Mouse (Mus musculus) left cerebral cortex, adult 11 months (tissue): ENCODE results near the gene Exoc6.
"Not testable (repeated sequence)": the region's sequence is repeated elsewhere in the genome, so short reads cannot be mapped to it uniquely, and the experiment has no call there.

ENCODE experiments used
- DNase-seq: peaks from one replicate; pipeline ENCODE4 v3.0.0; 2022; ENCODE audit warnings: low spot score

Gene Exoc6

DNA sequence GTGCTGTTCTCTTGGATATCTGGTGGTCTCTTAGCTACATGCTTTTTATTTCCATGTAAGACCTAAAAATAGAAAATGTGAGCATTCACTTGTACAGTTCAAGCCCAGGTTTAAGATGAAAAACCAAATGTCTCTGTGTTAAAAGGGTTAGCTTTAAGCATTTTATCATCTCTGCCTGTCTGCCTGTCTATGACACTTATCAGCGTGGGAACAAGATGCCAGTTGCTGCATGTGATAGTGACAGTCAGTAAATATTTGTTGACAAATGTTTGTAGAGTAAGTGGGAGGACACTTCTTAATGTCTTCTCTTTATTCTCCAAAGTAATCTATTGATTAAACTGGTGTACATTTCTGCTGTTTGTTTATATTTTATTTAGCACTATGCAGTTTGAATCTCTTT, 12.5 kb upstream of the Exoc6 start:
- no peak for DNase-seq

DNA sequence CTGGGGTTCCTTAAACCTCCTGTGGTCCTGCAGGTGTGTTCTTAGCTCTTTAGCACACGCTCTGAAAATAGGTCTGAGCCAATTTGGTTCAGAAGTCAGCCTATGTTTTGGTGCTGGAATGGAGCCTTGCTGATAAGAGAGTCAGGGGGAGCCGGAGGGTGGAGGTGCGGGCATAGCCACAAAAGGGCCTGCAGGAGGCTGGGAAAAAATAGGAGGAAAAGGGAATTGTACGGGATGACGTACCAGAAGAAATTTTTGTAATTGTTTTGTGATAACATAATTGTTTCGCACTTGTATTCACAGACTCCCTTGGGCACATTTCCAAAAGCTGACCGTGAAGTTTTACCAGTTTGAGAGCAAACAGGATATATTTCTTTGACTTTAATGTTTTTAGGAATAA, 10.0 kb upstream of the Exoc6 start:
- no peak for DNase-seq

DNA sequence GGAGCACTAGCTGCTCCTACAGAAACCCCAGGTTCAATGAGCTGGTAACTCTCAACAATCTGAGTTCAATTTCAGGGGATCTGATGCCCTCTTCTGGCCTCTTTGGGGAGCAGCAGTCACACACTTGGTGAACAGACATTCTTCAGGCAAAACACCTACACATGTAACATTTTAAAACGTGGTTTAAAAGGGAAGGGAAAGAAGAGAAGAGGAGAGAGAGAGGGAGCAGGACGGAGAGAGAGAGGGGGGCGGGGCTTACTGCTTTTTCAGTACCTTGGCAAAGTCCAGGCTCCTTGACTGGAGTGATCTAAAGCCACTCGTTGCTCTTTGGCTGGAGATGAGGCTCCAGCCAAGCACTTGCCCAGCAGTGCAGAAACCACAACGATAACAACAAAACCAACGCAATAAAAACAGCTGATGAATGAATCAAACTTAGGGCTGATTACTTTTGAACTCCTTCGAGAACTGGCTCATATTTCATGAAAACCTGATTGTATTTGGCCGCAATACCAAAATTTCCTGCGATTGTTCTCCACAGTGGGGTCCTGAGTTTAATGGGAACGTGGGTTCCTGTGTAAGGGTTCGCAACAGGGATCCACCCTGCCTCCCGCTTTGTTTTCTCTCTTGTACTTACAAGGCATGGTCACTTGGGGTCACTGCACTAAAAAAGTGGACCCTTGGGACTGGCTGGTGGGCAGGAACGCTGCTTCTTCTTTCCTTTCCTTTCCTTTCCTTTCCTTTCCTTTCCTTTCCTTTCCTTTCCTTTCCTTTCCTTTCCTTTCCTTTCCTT, 6.5 kb upstream of the Exoc6 start:
- no peak for DNase-seq

DNA sequence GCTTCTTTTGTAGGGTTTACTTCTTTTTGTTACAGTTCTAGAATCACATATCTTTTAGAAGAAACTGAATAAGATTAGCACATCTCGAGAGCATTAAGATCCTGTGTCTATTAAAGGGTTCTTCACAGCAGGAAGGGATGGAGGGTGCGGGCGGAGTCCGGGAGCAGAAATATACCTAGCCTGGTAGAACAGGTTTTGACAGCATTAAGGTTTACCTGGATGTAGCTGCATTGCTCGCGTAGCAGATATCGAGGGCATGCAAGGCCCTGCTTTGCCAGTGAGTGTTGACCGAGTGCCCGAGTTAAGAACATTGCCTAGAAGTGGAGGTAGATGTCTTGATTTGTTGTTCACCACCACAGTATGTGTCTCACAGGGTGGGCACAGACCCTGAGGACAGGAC, 5.7 kb upstream of the Exoc6 start:
- no peak for DNase-seq

DNA sequence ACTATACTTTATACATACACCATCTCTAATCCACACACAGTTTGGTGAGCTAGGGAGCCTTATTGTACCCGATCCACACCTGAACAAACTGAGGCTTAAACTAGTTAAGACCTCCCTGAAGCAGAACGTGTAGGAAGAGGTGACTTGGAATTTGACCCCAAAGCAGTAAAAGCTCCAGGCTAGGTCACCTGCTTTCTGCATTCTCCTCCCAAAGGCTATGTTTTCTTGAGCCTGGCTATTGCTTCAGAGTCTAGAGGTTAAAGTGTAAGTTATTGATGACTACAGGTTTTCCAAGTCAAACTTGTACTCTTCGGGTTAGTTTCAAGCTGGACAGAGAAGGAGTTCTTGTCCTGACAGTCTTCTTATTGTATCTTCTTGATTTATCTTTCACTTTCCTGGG, 5.0 kb upstream of the Exoc6 start:
- DNase-seq = no peak

DNA sequence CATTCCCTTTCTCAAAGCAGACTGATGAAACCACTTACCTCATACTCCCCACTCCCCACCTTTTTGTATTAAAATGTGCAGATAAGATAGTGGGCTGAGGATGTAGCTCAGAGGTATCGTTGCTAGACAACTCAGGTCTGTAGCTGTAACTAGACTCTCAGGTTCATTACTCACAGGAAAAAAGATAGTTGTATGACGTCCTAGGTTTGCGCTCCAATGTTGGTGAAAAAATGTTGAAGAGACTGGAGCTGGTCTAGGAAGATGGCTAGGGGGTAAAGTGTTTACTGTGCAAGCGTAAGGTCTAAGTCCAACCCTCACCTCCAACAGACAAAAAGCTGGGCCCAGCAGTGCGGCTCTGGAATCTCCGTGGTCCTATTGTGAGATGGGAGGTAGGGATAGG, 4.5 kb upstream of the Exoc6 start:
- no peak for DNase-seq

DNA sequence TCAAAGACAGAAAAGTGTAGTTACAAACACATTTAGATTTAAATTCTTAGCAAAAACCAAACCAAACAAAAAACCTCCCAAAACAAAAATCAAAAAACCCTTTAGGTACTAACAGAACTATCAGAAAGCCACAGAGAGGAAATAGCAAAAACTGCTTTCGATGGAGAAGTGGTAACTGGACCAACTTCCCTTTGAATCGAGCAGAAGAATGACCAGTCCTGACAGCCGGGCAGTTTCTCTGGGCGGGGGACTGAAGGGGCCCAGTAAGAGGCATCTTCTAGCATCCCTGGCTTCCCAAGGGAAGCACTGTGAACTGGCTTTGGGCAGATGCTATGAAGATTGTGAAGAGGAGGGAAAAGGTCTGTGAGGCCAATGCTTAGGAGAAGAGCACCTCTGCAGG, 3.4 kb upstream of the Exoc6 start:
- DNase-seq = no peak

DNA sequence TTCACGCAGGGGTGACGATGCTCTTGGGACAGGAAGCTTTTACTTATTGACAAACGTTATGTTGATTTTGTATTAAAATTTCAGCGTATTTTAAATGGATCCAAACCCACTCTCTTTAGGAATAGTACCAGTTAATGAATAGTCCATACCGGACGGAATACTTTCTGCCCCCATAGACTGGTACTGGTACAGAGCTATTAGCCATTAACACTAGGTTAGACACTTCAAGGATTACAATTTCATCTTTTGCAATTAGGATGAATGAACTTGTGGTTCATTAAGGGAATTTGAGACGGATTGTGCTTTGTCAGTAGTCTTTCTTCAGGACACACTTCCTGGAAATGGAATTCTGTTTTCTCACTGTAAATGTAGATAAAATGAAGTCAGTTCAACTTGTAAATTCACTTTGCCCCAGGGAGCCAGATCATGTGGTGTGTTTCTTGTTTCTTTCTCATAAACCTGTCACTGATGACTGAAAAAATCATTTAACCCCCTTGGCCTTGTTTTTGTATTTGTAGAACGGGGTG, 885 bp downstream of the Exoc6 start:
- no peak for DNase-seq

DNA sequence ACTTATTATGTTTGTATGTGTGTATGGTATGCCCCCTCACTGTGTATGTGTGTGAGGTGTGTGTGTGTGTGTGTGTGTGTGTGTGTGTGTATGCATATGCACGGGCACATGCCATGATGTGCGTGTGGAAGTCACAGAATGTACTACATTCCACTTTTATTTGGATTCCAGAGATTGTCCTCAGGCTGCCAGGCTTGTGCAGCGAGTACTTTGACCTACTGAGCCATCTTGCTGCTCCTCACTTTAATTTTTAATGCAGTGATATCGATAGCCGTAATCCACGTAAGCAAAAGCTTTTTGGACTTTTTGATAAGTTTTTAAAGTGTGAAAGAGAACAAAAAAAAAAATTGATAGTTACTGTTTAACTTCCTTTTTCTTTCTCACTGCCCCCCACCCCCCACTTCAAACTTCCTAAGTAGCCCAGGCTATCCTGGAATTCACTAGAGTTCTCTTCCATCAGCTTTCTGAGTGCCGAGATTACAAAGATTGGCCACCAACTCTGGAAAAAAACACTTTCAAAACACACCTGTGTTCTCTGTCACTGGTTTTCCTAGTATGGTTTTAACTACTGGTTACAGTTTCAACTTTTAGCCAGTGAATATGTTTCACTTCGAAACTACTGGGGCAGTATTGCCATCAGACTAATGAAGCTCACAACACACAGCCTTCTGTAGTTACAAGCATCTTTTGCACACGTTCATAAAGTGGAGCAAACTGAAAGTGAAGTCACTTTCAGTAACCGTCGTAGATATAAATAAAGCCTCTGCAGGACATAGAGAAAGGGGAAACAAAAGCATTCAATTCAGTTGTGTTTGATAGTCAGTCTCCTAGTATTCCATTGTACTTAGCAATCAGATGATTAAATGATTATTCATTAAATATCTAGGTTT, 3.4 kb downstream of the Exoc6 start:
- DNase-seq = no peak

DNA sequence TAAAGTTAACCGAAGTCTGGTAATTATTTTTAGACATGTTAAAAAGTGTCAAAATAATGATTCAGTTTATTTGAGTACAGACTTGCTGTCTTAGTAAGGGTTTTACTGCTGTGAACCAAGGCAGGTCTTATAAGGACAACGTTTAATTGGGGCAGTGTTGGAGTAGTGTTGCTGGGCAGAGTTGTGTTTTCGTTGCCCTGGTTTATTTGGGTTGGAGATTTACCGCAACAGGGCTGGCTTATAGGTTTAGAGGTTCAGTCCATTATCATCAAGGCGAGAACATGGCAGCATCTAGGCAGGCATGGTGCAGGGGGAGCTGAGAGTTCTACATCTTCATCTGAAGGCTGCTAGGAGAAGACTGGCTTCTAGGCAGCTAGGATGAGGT, 4.0 kb downstream of the Exoc6 start:
- not testable (repeated sequence) for DNase-seq

DNA sequence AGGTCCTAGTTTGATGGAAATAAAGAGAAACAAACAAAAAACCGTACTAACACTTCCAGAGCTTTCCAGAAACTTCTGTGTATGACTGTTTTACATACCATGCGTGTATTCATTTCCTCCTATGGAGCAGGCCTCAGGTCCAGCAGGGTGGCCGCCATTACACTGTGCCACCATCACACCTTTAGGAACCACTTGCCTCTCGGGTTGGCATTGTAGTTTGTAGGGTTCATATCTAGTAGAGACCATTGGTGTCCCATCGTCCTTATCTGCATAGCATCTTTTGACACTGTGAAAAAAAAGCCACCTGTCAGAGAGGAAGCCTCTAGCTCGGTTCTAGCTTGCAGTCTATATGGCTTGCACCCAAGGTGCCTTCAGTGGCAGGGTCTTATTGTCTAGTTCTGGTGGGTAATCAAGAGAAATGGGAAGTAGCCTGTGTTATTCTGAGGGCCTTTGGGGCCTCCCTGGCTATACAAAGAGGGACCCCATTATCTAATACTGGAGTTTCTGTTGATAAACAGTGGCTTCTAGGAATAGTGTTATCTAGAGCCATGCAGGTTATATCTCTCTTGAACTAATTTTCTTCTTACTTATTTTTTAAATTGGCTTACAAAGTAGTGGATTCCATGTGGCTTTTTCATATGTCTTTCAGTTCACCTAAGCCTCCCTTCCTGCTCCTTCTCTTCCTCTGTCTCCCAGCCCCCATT, 5.8 kb downstream of the Exoc6 start:
- no peak for DNase-seq

DNA sequence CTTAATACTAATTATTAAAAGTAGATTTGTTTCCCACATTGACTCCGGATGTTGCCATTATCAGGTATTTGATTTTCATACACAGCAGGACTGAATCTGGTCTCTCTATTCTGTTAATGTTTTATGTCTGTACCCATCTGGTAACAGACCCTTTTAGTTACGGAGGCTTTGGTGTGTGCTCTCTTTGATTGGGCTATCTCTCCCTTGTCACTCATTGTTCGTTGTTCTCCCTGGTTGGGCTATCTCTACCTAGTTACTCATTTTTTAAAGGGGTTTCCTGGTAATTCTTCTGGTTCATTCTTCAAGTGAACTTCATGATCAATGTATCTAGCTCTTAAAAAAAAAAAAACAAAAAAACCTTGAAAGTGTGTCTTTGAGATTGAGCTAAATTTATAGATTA, 7.7 kb downstream of the Exoc6 start:
- no peak for DNase-seq

DNA sequence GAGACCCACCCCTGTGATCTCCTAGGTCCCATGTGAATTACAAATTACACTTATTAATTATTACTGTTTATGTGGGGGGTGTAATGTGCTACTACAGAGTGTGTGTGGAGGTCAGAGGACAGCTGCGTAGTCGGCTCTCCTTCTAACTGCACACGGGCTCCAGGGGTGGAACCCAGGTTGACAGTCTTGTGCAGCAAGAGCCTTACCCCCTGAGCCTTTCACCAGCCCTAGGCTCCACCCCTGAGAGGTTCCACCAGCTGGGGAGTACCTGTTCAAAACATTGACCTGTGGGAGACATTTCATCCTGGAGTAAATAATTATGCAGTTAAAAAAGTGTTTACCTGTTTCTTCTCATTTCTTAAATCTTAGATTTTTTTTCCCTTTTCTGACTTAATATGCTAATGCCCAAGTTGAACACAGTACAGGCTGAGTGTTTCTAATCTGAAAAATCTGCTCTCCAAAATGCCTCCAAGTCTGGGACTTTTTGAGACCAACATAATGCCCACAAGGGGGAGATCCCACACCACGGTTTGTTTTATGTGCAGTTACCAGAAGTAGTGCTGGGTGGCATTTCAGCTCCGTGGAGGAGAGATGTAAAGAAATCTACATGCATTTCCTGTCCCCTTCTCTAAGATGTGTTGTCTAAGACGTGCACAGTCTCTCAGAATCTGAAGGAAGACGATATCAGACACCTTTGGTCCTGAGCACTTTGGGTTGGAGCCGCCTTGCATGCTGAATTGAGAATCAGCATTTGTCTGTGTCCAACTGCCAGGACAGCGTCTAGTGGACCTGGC, 9.3 kb downstream of the Exoc6 start:
- no peak for DNase-seq

DNA sequence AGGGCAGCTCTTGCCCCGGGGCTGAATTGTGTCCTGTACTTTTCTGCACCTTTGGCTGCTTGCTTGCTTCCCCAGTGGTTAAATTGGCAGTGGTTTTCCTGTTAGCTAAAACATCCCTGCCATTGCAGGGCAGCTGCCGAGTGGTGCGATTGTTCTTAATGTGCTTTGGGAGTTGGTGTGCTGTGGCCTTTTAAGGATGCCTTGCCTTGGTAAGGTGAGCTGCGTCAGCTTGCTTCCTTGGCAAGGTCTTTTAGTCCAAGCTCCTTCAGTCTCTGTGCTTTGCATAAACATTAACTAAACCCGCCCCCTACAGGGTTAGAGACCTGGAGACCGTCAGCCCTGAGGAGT, 9.8 kb downstream of the Exoc6 start:
- DNase-seq = no peak

DNA sequence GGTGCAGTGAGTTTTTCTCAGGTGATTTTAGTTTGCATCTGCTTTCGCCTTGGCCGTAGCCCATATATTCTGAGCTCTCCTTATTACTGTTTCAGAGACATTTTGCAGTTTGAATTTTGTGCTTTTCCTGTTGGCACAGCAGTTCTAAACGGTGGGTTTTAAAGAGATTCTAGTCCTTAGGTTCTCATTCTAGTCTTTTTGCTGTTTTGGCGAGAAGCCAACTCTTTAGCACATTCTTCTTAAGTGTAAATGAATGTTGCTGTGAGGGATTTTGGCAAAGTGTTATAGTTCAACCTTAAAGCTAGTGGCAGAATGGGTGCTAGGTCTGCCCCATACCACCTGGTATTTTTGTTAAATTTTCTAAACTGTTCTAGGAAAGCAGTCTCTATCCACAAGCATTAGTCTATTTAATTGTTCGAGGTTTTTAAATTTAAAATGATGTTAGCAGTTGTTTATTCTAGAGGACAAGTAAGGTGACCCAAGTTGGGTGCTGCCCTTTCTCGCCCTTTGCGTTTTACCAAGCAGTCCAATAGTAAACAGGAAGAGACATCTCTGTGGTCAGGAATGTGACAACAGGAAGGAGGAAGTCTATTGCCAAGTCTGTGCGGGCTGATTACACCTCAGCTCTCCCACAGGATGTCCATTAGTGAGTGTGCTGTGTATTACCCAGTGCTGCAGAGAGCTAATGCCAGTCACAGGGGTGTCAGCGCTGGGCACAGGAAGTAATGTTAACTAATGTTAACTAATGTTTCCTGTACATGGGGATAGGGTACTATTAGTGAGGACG, 11.1 kb downstream of the Exoc6 start:
- no peak for DNase-seq

DNA sequence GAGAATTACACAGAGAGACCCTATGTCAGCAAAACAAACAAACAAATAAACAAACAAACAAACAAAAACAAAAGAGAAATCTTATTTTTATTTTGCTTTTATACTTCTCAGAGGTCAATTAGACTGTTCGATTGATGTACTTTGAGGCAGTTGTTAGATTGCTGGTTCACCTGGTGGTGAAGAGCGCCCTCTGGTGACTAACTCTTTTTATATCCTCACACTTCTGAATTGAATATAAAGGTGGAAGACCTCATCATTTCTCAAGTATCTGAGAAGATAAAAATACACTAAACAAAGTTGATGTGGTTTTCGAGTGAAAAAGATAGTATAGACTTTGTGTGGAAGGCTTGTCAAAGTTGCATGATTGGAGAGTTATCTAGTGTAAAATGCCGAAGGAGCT, 13.5 kb downstream of the Exoc6 start:
- DNase-seq = no peak

DNA sequence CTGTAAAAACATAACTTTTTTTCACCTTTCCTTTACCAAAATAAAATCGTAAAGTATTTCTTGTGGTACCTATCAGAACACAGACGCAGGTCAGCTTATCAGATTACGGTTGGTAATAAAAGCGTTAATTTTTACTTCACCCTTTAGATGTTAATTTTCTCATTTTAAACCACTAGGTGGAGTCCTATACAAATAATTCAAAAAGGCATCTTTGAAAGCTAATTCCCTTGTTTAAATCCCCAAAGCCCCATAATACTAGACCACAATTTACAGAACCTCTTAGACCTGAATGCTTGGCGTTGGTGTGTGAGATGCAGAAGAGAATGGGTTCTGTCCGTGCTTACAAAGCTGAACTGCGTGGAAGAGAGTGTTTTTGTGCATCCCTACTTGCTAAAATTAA, 15.6 kb downstream of the Exoc6 start:
- DNase-seq = no peak

DNA sequence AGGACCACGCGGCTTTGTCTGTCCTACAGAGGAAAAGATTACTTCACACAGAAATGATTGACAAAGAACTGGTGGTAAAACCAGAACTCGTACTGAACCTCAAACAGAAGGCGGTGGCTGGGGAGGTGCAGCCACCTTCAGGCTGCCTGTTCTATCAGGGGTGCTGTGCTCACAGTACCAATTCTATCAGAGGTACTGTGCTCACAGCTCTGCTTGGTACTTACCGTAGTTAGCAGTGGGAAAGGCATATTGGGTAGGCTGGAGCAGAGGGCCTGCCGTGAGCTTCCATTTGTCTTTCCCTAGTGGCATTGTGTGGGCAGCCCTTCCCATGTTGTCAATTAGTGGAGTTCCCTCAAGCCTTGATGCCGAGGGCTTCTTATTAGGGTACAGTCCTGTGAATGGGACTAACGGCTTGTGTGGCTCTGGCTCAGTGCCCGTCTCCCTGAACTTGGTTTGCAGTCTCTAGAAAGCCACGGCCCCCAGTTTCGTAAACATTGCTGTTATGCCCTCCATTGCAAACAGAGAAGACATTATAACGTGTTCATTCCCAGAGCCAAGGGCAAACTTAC, 19.1 kb downstream of the Exoc6 start:
- no peak for DNase-seq

DNA sequence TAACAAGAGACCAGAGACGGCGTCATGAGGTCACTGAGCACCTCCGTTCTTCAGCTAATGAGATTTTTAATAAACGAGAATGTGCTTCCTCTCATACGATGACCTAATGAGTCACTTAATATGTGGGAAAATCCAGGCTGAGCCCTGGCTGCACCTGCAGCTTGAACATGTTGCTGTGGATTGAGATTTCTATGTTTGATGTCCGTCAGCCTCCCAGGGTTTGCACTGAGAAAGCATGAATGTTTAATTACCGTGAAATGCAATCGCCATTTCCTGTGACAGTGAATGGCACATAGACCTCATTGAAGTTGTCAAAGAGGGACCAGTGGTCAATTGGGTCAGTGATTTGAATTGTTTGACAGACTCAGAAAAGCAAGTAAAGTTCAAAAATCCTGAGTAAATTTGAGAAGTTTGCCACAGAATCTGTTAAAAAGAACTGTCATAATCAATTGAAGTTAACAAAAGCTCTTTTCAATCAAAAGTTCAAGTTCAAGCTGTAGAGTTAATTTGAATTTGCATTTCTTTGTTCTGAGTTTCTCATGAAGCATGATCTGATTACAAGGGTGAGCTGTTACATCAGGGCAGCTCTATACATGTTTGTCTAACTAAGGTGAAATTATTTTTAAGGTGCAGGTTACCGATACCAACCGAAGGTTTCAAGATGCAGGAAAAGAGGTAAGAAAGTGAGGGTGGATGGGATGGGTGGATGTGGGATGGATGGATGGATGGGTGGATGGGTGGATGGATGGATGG, 20.9 kb downstream of the Exoc6 start:
- no peak for DNase-seq

DNA sequence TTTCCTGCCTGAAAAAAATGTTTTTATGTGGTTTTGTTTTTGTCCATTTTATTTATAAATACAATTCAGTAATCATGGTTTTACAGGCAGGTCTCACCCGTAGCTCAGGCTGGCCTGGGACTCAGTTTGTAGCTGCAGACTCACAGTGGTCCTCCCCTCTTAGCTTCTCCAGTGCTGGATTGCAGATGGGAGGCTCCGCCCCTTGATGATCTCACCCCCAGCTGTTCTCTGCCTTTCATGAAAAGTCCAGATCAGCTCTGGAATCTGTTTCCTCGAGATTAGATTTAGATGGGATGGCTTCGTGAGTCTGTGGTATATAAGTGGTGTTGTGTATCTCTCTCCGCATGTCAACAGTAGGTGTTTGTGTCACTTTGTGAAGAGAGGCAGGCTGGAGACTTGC, 24.6 kb downstream of the Exoc6 start:
- no peak for DNase-seq
